Mouse (Mus musculus): ENCODE data around the gene Ttc28. TPM values are rescaled to one million over a fixed set of nuclear protein-coding genes. Genes with fewer than 3 reads are reported as not detected.

Gene Ttc28
- polyA plus RNA-seq, 1 experiment from 2014 or later: 12.1 TPM

GRCm38 (mm10) chr5:111138239-111138833, 258.7 kb downstream of the Ttc28 start:
- Histone ChIP-seq H3K9me3 (ENCODE audit: low read length) (no peaks in the 10 kb centered on the region), H3K4me1 (ENCODE audit: insufficient read depth, low read length) (peaks cover 64% of the 10 kb centered on the region), H3K4me2 (replicated peaks; ENCODE audit: low read depth, low read length) (no peak overlapping the region), H3K27ac (ENCODE audit: low read length) (peak overlapping the region; percentile 81), H3K9ac (replicated peaks; ENCODE audit: low read length) (peak overlapping the region; percentile 23; the same call in 1 of the 2 replicates), H3K4me3 (ENCODE audit: low read length) (no peak overlapping the region), H3K27me3 (ENCODE audit: insufficient read depth, low read length) (no peaks in the 10 kb centered on the region), H3K36me3 (ENCODE audit: insufficient read depth, low read length) (no peaks in the 10 kb centered on the region)
- ATAC-seq (ENCODE audit: low FRiP score, low TSS enrichment): no peak
- WGBS: 18% methylated on average over 11 of the region's 11 CpGs

GRCm38 (mm10) chr5:111138927-111139565, 259.4 kb downstream of the Ttc28 start:
- Histone ChIP-seq H3K36me3 (ENCODE audit: insufficient read depth, low read length) (no peaks in the 10 kb centered on the region), H3K27me3 (ENCODE audit: insufficient read depth, low read length) (no peaks in the 10 kb centered on the region), H3K27ac (ENCODE audit: low read length) (peak overlapping the region; percentile 81), H3K4me2 (replicated peaks; ENCODE audit: low read depth, low read length) (0 out of 2 replicates have a peak overlapping the region, but pooled peaks have one; percentile 27), H3K4me3 (ENCODE audit: low read length) (no peak overlapping the region), H3K4me1 (ENCODE audit: insufficient read depth, low read length) (peaks cover 64% of the 10 kb centered on the region), H3K9ac (replicated peaks; ENCODE audit: low read length) (no peak overlapping the region), H3K9me3 (ENCODE audit: low read length) (no peaks in the 10 kb centered on the region)
- 47% methylated on average over 7 of the region's 7 CpGs for WGBS
- peak; percentile 78 for ATAC-seq (ENCODE audit: low FRiP score, low TSS enrichment)

- 52% methylated on average over 14 of the region's 14 CpGs for WGBS
- H3K9ac ChIP-seq (replicated peaks; ENCODE audit: low read length): no peak overlapping the region
These were observed 260.0 kb downstream of the Ttc28 start for GRCm38 (mm10) chr5:111139622-111140021.

GRCm38 (mm10) chr5:111141139-111141885, 261.7 kb downstream of the Ttc28 start:
- no peak for ATAC-seq (ENCODE audit: low FRiP score, low TSS enrichment)
- H3K9me3 ChIP-seq (ENCODE audit: low read length): no peaks in the 10 kb centered on the region
- peak overlapping the region; percentile 48; the same call in 1 of the 2 replicates for H3K27ac ChIP-seq (ENCODE audit: low read length)
- no peak overlapping the region for H3K9ac ChIP-seq (replicated peaks; ENCODE audit: low read length)
- WGBS: 50% methylated on average over 20 of the region's 20 CpGs
- H3K27me3 ChIP-seq (ENCODE audit: insufficient read depth, low read length): no peaks in the 10 kb centered on the region
- H3K4me3 ChIP-seq (ENCODE audit: low read length): no peak overlapping the region
- H3K4me2 ChIP-seq (replicated peaks; ENCODE audit: low read depth, low read length): no peak overlapping the region
- no peaks in the 10 kb centered on the region for H3K36me3 ChIP-seq (ENCODE audit: insufficient read depth, low read length)
- H3K4me1 ChIP-seq (ENCODE audit: insufficient read depth, low read length): peaks cover 55% of the 10 kb centered on the region

More at GRCm38 (mm10) chr5:111139622-111140021, 260.0 kb downstream of the Ttc28 start:
- Histone ChIP-seq H3K4me2 (replicated peaks; ENCODE audit: low read depth, low read length) (peak overlapping the region; percentile 27; the same call in 1 of the 2 replicates), H3K27ac (ENCODE audit: low read length) (peak overlapping the region; percentile 81), H3K9me3 (ENCODE audit: low read length) (no peaks in the 10 kb centered on the region), H3K36me3 (ENCODE audit: insufficient read depth, low read length) (no peaks in the 10 kb centered on the region), H3K27me3 (ENCODE audit: insufficient read depth, low read length) (no peaks in the 10 kb centered on the region), H3K4me1 (ENCODE audit: insufficient read depth, low read length) (peaks cover 64% of the 10 kb centered on the region), H3K4me3 (ENCODE audit: low read length) (no peak overlapping the region)
- ATAC-seq (ENCODE audit: low FRiP score, low TSS enrichment): 0 out of 2 replicates have a peak, but pooled peaks have one; percentile 25

- ATAC-seq (ENCODE audit: low FRiP score, low TSS enrichment): no peak
- Histone ChIP-seq H3K36me3 (ENCODE audit: insufficient read depth, low read length) (no peaks in the 10 kb centered on the region), H3K4me2 (replicated peaks; ENCODE audit: low read depth, low read length) (no peak overlapping the region), H3K4me1 (ENCODE audit: insufficient read depth, low read length) (peaks cover 42% of the 10 kb centered on the region), H3K27ac (ENCODE audit: low read length) (no peak overlapping the region), H3K9ac (replicated peaks; ENCODE audit: low read length) (no peak overlapping the region), H3K27me3 (ENCODE audit: insufficient read depth, low read length) (no peaks in the 10 kb centered on the region), H3K9me3 (ENCODE audit: low read length) (no peaks in the 10 kb centered on the region), H3K4me3 (ENCODE audit: low read length) (no peak overlapping the region)
- 65% methylated on average over 4 of the region's 4 CpGs for WGBS
These were observed 263.2 kb downstream of the Ttc28 start for GRCm38 (mm10) chr5:111142837-111143236.

- H3K36me3 ChIP-seq (ENCODE audit: insufficient read depth, low read length): no peaks in the 10 kb centered on the region
- H3K4me1 ChIP-seq (ENCODE audit: insufficient read depth, low read length): peaks cover 27% of the 10 kb centered on the region
- no peak overlapping the region for H3K27ac ChIP-seq (ENCODE audit: low read length)
- no peak overlapping the region for H3K4me3 ChIP-seq (ENCODE audit: low read length)
- no peak overlapping the region for H3K4me2 ChIP-seq (replicated peaks; ENCODE audit: low read depth, low read length)
- 91% methylated on average over 7 of the region's 7 CpGs for WGBS
- H3K27me3 ChIP-seq (ENCODE audit: insufficient read depth, low read length): no peaks in the 10 kb centered on the region
- H3K9ac ChIP-seq (replicated peaks; ENCODE audit: low read length): no peak overlapping the region
- no peaks in the 10 kb centered on the region for H3K9me3 ChIP-seq (ENCODE audit: low read length)
- ATAC-seq (ENCODE audit: low FRiP score, low TSS enrichment): no peak
These were observed 264.8 kb downstream of the Ttc28 start for GRCm38 (mm10) chr5:111144411-111144810.

- Histone ChIP-seq H3K4me1 (ENCODE audit: insufficient read depth, low read length) (peaks cover 42% of the 10 kb centered on the region), H3K4me3 (ENCODE audit: low read length) (no peak overlapping the region), H3K36me3 (ENCODE audit: insufficient read depth, low read length) (no peaks in the 10 kb centered on the region), H3K27ac (ENCODE audit: low read length) (peak overlapping the region; percentile 83; the same call in 1 of the 2 replicates), H3K9me3 (ENCODE audit: low read length) (no peaks in the 10 kb centered on the region), H3K27me3 (ENCODE audit: insufficient read depth, low read length) (no peaks in the 10 kb centered on the region), H3K4me2 (replicated peaks; ENCODE audit: low read depth, low read length) (no peak overlapping the region), H3K9ac (replicated peaks; ENCODE audit: low read length) (no peak overlapping the region)
- no peak for ATAC-seq (ENCODE audit: low FRiP score, low TSS enrichment)
- WGBS: 86% methylated on average over 14 of the region's 14 CpGs
These were observed 271.0 kb downstream of the Ttc28 start for GRCm38 (mm10) chr5:111150581-111150980.

- 13% methylated on average over 19 of the region's 19 CpGs for WGBS
- no peaks in the 10 kb centered on the region for H3K27me3 ChIP-seq (ENCODE audit: insufficient read depth, low read length)
- H3K4me1 ChIP-seq (ENCODE audit: insufficient read depth, low read length): peaks cover 42% of the 10 kb centered on the region
- peak overlapping the region; percentile 38; the same call in 1 of the 2 replicates for H3K9ac ChIP-seq (replicated peaks; ENCODE audit: low read length)
- H3K4me2 ChIP-seq (replicated peaks; ENCODE audit: low read depth, low read length): peak overlapping the region; percentile 23
- H3K4me3 ChIP-seq (ENCODE audit: low read length): no peak overlapping the region
- H3K9me3 ChIP-seq (ENCODE audit: low read length): no peaks in the 10 kb centered on the region
- H3K36me3 ChIP-seq (ENCODE audit: insufficient read depth, low read length): no peaks in the 10 kb centered on the region
- peak overlapping the region; percentile 83 for H3K27ac ChIP-seq (ENCODE audit: low read length)
- ATAC-seq (ENCODE audit: low FRiP score, low TSS enrichment): peak; percentile 53; the same call in 1 of the 2 replicates
These were observed 272.5 kb downstream of the Ttc28 start for GRCm38 (mm10) chr5:111151882-111152759.

- H3K27me3 ChIP-seq (ENCODE audit: insufficient read depth, low read length): no peaks in the 10 kb centered on the region
- no peak overlapping the region for H3K4me2 ChIP-seq (replicated peaks; ENCODE audit: low read depth, low read length)
- no peak overlapping the region for H3K4me3 ChIP-seq (ENCODE audit: low read length)
- no peaks in the 10 kb centered on the region for H3K9me3 ChIP-seq (ENCODE audit: low read length)
- H3K27ac ChIP-seq (ENCODE audit: low read length): peak overlapping the region; percentile 80; the same call in 1 of the 2 replicates
- no peak overlapping the region for H3K9ac ChIP-seq (replicated peaks; ENCODE audit: low read length)
- 20% methylated on average over 7 of the region's 7 CpGs for WGBS
- H3K4me1 ChIP-seq (ENCODE audit: insufficient read depth, low read length): peaks cover 49% of the 10 kb centered on the region
- no peaks in the 10 kb centered on the region for H3K36me3 ChIP-seq (ENCODE audit: insufficient read depth, low read length)
- peak; percentile 84 for ATAC-seq (ENCODE audit: low FRiP score, low TSS enrichment)
These were observed 275.0 kb downstream of the Ttc28 start for GRCm38 (mm10) chr5:111154586-111154985.

Data from kidney, embryonic 16.5 days (tissue).